Mouse (Mus musculus): Measurements from ENCODE around the gene Ube2s.

GRCm38 (mm10) chr7:4844917-4845309, 32.5 kb upstream of the Ube2s start:
- TF ChIP-seq POLR2A (IDR thresholded peaks at IDR 0.05; ENCODE audit: control insufficient read depth in 1 of 2, insufficient read depth in 1 of 2, low read depth in 1 of 2, low read length in 2 of 2, poor library complexity in 1 of 2) (no peak), MAX (IDR thresholded peaks at IDR 0.05; ENCODE audit: low read length) (no peak), UBTF (IDR thresholded peaks at IDR 0.05; ENCODE audit: borderline replicate concordance, insufficient read depth, low read depth, low read length) (no peak), CTCF (IDR thresholded peaks at IDR 0.05 in 2 of 3, conservative IDR thresholded peaks at IDR 0.05 in 1 of 3; ENCODE audit: control insufficient read depth in 1 of 3, insufficient read depth in 1 of 3, low read depth in 2 of 3, low read length in 3 of 3, poor library complexity in 1 of 3, severe bottlenecking in 1 of 3) (no peak), RCOR1 (IDR thresholded peaks at IDR 0.05; ENCODE audit: low read depth, low read length) (no peak), SMC3 (IDR thresholded peaks at IDR 0.05; ENCODE audit: low read depth, low read length) (no peak), CHD2 (IDR thresholded peaks at IDR 0.05; ENCODE audit: low read length) (no peak)

Data from MEL (cell line).